Mouse (Mus musculus) layer of hippocampus, postnatal 36 days (tissue): ENCODE measurements around the gene Inf2. TPM values are rescaled to one million over a fixed set of nuclear protein-coding genes. Genes with fewer than 3 reads are reported as not detected.
A peak's percentile ranks its signal among the peaks of the same experiment; 100 is the strongest.

Experiments
- DNase-seq, 2 experiments: peaks; one replicate each; pipeline ENCODE4 v3.0.0; 2022
- total RNA-seq, 2 experiments: library from RNA; stranded (reverse); gene quantifications; 2 replicates each; pipeline ENCODE4 v1.2.3; 2021

The Inf2 gene
- total RNA-seq, 2 experiments from 2014 or later = 127 to 142 TPM

- DNase-seq = no peak
Observed at GRCm38 (mm10) chr12:112571064-112571463, 17.5 kb upstream of the Inf2 start.

GRCm38 (mm10) chr12:112575274-112575986 is 13.2 kb upstream of the Inf2 start:
- DNase-seq = no peak

- peak; percentile 55 to 69 for DNase-seq
Observed at GRCm38 (mm10) chr12:112576341-112576740, 12.2 kb upstream of the Inf2 start.

GRCm38 (mm10) chr12:112576749-112577148 is 11.8 kb upstream of the Inf2 start:
- no peak for DNase-seq

GRCm38 (mm10) chr12:112578296-112579090 is 10.1 kb upstream of the Inf2 start:
- DNase-seq = no peak

GRCm38 (mm10) chr12:112579430-112579829 is 9.2 kb upstream of the Inf2 start:
- no peak for DNase-seq

- DNase-seq = no peak
Observed at GRCm38 (mm10) chr12:112579926-112580325, 8.7 kb upstream of the Inf2 start.

- DNase-seq = no peak
Observed at GRCm38 (mm10) chr12:112581113-112581512, 7.5 kb upstream of the Inf2 start.

GRCm38 (mm10) chr12:112584954-112585353 is 3.6 kb upstream of the Inf2 start:
- no peak for DNase-seq

GRCm38 (mm10) chr12:112585924-112586538 is 2.6 kb upstream of the Inf2 start:
- DNase-seq = peak; percentile 57 to 69

- no peak for DNase-seq
Observed at GRCm38 (mm10) chr12:112587125-112588124, 1.2 kb upstream of the Inf2 start.

- no peak for DNase-seq
Observed at GRCm38 (mm10) chr12:112589491-112590191, 1.1 kb downstream of the Inf2 start.

GRCm38 (mm10) chr12:112590566-112591239 is 2.1 kb downstream of the Inf2 start:
- peak; percentile 49 to 50 for DNase-seq

- DNase-seq = no peak
Observed at GRCm38 (mm10) chr12:112591240-112591639, 2.7 kb downstream of the Inf2 start.

- DNase-seq = no peak
Observed at GRCm38 (mm10) chr12:112591730-112592129, 3.1 kb downstream of the Inf2 start.

- DNase-seq = peak in 1 of 2 experiments; percentile 50
Observed at GRCm38 (mm10) chr12:112592985-112593734, 4.6 kb downstream of the Inf2 start.

- DNase-seq = no peak
Observed at GRCm38 (mm10) chr12:112593951-112594915, 5.6 kb downstream of the Inf2 start.

GRCm38 (mm10) chr12:112594989-112595388 is 6.4 kb downstream of the Inf2 start:
- no peak for DNase-seq

- DNase-seq = no peak
Observed at GRCm38 (mm10) chr12:112595626-112596025, 7.0 kb downstream of the Inf2 start.
